Mouse (Mus musculus) heart, adult 8-10 months (tissue): ENCODE measurements around the gene Adgrl3. TPM values are rescaled to one million over a fixed set of nuclear protein-coding genes. Genes with fewer than 3 reads are reported as not detected.

Experiments
- DNase-seq: peaks from one replicate; pipeline ENCODE4 v3.0.0; 2022; ENCODE audit warnings: low spot score
- total RNA-seq, 4 experiments: library from RNA; stranded (reverse); gene quantifications; 2 replicates each; pipeline ENCODE4 v1.2.4; 2022

Gene Adgrl3
- total RNA-seq, 4 experiments from 2014 or later: 3.1 to 4.0 (median 3.6) TPM

GRCm38 (mm10) chr5:81248724-81249123 is 228.8 kb downstream of the Adgrl3 start:
- no peak for DNase-seq

GRCm38 (mm10) chr5:81256091-81256490 is 236.2 kb downstream of the Adgrl3 start:
- no peak for DNase-seq

- no peak for DNase-seq
These were observed 249.8 kb downstream of the Adgrl3 start for GRCm38 (mm10) chr5:81269689-81270088.

GRCm38 (mm10) chr5:81275346-81276047 is 255.6 kb downstream of the Adgrl3 start:
- no peak for DNase-seq

GRCm38 (mm10) chr5:81279246-81279645 is 259.3 kb downstream of the Adgrl3 start:
- DNase-seq: no peak

GRCm38 (mm10) chr5:81285643-81286042 is 265.7 kb downstream of the Adgrl3 start:
- DNase-seq: no peak

GRCm38 (mm10) chr5:81301874-81302273 is 281.9 kb downstream of the Adgrl3 start:
- DNase-seq: no peak

- no peak for DNase-seq
These were observed 297.6 kb downstream of the Adgrl3 start for GRCm38 (mm10) chr5:81317406-81318112.

- DNase-seq: no peak
These were observed 301.5 kb downstream of the Adgrl3 start for GRCm38 (mm10) chr5:81321276-81321934.

GRCm38 (mm10) chr5:81322064-81322463 is 302.1 kb downstream of the Adgrl3 start:
- DNase-seq: no peak

- DNase-seq: no peak
These were observed 307.0 kb downstream of the Adgrl3 start for GRCm38 (mm10) chr5:81326916-81327315.

- no peak for DNase-seq
These were observed 307.5 kb downstream of the Adgrl3 start for GRCm38 (mm10) chr5:81327392-81327791.

- no peak for DNase-seq
These were observed 309.6 kb downstream of the Adgrl3 start for GRCm38 (mm10) chr5:81329571-81329971.

GRCm38 (mm10) chr5:81344330-81344729 is 324.4 kb downstream of the Adgrl3 start:
- DNase-seq: no peak

GRCm38 (mm10) chr5:81345096-81345435 is 325.1 kb downstream of the Adgrl3 start:
- DNase-seq: no peak

GRCm38 (mm10) chr5:81345436-81346131 is 325.6 kb downstream of the Adgrl3 start:
- DNase-seq: peak; percentile 6

GRCm38 (mm10) chr5:81347571-81347970 is 327.6 kb downstream of the Adgrl3 start:
- DNase-seq: no peak

- DNase-seq: no peak
These were observed 339.6 kb downstream of the Adgrl3 start for GRCm38 (mm10) chr5:81359560-81359959.

GRCm38 (mm10) chr5:81364198-81364643 is 344.3 kb downstream of the Adgrl3 start:
- DNase-seq: no peak

- no peak for DNase-seq
These were observed 345.3 kb downstream of the Adgrl3 start for GRCm38 (mm10) chr5:81365250-81365649.

GRCm38 (mm10) chr5:81370126-81370850 is 350.4 kb downstream of the Adgrl3 start:
- DNase-seq: no peak
